Mouse (Mus musculus) spleen, adult 2 months (tissue): Measurements from ENCODE around the gene Phactr1. TPM values are rescaled to one million over a fixed set of nuclear protein-coding genes. Genes with fewer than 3 reads are reported as not detected.
A peak's percentile ranks its signal among the peaks of the same experiment; 100 is the strongest.

Experiments used
- DNase-seq, 2 experiments: peaks; one replicate each; pipeline versions ENCODE4 v3.0.0 to v3.0.0-alpha.2; 2012 to 2021; ENCODE audit warnings: low spot score in 2 of 2, low read depth in 1 of 2
- H3K27ac ChIP-seq: fragments of 200-500 bp; 2 replicates; pipeline ENCODE4 v1.5.1; 2012; ENCODE audit warnings: low read length, inconsistent platforms; ENCODE audit not compliant: insufficient read depth
- H3K27me3 ChIP-seq: fragments of 200-500 bp; 2 replicates; pipeline ENCODE4 v1.6.1; 2012; ENCODE audit warnings: mild to moderate bottlenecking, moderate library complexity, low read length, inconsistent platforms; ENCODE audit not compliant: control insufficient read depth, insufficient read depth
- H3K36me3 ChIP-seq: fragments of 200-500 bp; 2 replicates; pipeline ENCODE4 v1.6.1; 2012; ENCODE audit warnings: mild to moderate bottlenecking, low read length, inconsistent platforms; ENCODE audit not compliant: control insufficient read depth, insufficient read depth
- H3K4me1 ChIP-seq: fragments of 200-500 bp; 2 replicates; pipeline ENCODE4 v1.6.1; 2011; ENCODE audit warnings: inconsistent platforms; ENCODE audit not compliant: control insufficient read depth, insufficient read depth, insufficient read length
- H3K4me3 ChIP-seq: fragments of 200-500 bp; 2 replicates; pipeline ENCODE4 v1.5.1; 2011; ENCODE audit warnings: mild to moderate bottlenecking, inconsistent platforms; ENCODE audit not compliant: insufficient read depth, insufficient read length; ENCODE audit errors: extremely low read depth
- CTCF ChIP-seq: fragments of 200-500 bp; IDR thresholded peaks from 2 replicates; pipeline ENCODE4 v1.5.1; 2011; ENCODE audit warnings: mild to moderate bottlenecking, inconsistent platforms; ENCODE audit not compliant: insufficient read depth, insufficient read length, insufficient replicate concordance; ENCODE audit errors: extremely low read depth
- POLR2A ChIP-seq: fragments of 200-500 bp; IDR thresholded peaks from 2 replicates; pipeline ENCODE4 v1.6.1; 2011; ENCODE audit warnings: low read depth, low read length, inconsistent platforms
- WGBS: fragments of 180-500 bp; shearing (Covaris S2); methylation state at CpG from one replicate; pipeline ENCODE4 v1.1.7; 2018; 5-methylcytosine and 5-hydroxymethylcytosine counted together
- polyA plus RNA-seq: library from polyadenylated mRNA; depleted of rRNA; stranded (reverse); fragments of >200 nt; gene quantifications from 2 replicates; pipeline ENCODE4 v1.2.3, GENCODE M21; 2012

The Phactr1 gene
- polyA plus RNA-seq, 1 experiment = 0.33 TPM

GRCm38 (mm10) chr13:42759170-42759569 is 78.7 kb downstream of the Phactr1 start:
- H3K4me3 ChIP-seq = no peak overlapping the region
- H3K36me3 ChIP-seq = no peaks in the 10 kb centered on the region
- H3K27me3 ChIP-seq = no peaks in the 10 kb centered on the region
- TF ChIP-seq POLR2A (no peak), CTCF (no peak)
- WGBS = 87% methylated on average over 5 of the region's 5 CpGs
- no peaks in the 10 kb centered on the region for H3K4me1 ChIP-seq
- no peak for DNase-seq
- H3K27ac ChIP-seq = no peak overlapping the region

DNA sequence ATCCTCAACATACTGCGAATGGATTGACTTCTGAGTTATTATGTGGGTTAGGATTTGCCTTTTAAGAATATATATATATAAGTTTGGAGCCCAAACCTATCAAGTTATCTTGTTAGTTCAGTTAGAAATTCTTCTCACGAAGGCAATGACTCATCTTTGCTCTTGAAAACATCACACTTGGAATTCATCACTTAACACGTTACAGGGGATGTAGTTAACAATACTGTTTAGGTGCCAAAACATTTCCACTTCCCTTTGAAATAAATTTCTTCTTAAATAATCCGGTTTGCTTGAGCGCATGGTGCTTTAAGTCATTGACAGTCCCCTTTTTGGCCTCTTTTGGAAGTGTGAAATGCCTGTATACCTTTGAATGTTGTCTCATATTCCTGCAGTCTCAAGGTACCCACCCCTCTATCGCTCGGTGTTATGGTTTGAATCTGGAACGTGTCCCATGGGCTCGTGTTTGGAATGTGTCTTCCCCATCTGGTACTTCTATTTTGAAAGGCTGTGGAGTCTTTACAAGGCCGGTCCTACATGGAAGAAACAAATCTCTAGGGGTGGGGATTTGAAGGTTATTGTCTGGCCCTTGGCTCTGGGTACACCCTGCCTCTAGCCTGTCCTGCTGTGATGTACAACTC is 80.6 kb downstream of the Phactr1 start:
- no peak for TF ChIP-seq CTCF
- TF ChIP-seq POLR2A = no peak
- Histone ChIP-seq H3K27ac (no peak overlapping the region), H3K36me3 (no peaks in the 10 kb centered on the region), H3K27me3 (no peaks in the 10 kb centered on the region), H3K4me3 (no peak overlapping the region), H3K4me1 (no peaks in the 10 kb centered on the region)
- DNase-seq = no peak
- WGBS = 77% methylated on average over 10 of the region's 10 CpGs

- H3K27me3 ChIP-seq = no peaks in the 10 kb centered on the region
- TF ChIP-seq POLR2A (no peak), CTCF (no peak)
- WGBS = 55% methylated on average over 6 of the region's 6 CpGs
- no peak overlapping the region for H3K27ac ChIP-seq
- no peak for DNase-seq
- H3K36me3 ChIP-seq = no peaks in the 10 kb centered on the region
- no peaks in the 10 kb centered on the region for H3K4me1 ChIP-seq
- no peak overlapping the region for H3K4me3 ChIP-seq
Observed at GRCm38 (mm10) chr13:42772314-42772713, 91.9 kb downstream of the Phactr1 start.

DNA sequence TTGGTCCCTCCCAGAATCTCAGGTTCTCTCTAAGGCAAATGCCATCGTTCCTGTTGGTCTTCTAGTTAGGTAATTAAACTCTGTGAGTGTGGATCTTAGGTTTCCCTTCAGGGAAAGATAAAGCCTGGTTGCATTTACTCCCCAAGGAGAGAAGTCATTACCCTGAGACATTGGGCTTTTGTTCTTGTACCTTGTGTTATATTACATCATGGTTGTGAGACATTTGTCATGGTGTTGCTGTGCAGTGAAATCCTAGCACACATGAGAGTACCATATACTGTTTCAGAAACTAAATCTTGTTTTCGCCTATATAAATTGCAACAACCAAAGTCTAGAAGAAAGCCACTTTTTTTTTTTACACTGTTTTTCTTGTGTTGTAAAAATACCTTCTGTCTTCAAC is 93.6 kb downstream of the Phactr1 start:
- Histone ChIP-seq H3K4me3 (no peak overlapping the region), H3K36me3 (no peaks in the 10 kb centered on the region), H3K4me1 (no peaks in the 10 kb centered on the region), H3K27me3 (no peaks in the 10 kb centered on the region), H3K27ac (no peak overlapping the region)
- 73% methylated on average over 2 of the region's 2 CpGs for WGBS
- TF ChIP-seq POLR2A = no peak
- no peak for DNase-seq

DNA sequence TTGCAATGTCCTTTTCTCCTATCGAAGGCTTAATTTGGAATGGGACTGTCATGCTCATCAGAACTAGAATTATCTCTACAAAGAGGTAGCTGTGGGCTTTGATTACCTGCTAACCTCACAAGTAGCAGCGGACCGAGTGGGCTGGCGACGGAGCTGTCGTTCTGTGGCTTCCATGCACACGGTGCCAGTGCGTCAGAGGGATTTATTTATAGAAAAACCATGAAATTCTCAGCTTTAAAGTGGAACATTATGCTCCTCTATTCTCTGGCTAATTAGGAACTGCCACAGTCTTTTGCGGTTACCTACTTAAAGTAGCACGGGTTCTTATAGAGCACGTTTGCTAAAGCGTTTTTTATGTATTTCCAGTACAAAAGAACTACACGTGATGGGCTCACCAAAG is 101.7 kb downstream of the Phactr1 start:
- Histone ChIP-seq H3K4me3 (no peak overlapping the region), H3K27ac (no peak overlapping the region), H3K4me1 (no peaks in the 10 kb centered on the region), H3K27me3 (no peaks in the 10 kb centered on the region), H3K36me3 (no peaks in the 10 kb centered on the region)
- TF ChIP-seq CTCF (no peak), POLR2A (no peak)
- no peak for DNase-seq
- 86% methylated on average over 13 of the region's 13 CpGs for WGBS

DNA sequence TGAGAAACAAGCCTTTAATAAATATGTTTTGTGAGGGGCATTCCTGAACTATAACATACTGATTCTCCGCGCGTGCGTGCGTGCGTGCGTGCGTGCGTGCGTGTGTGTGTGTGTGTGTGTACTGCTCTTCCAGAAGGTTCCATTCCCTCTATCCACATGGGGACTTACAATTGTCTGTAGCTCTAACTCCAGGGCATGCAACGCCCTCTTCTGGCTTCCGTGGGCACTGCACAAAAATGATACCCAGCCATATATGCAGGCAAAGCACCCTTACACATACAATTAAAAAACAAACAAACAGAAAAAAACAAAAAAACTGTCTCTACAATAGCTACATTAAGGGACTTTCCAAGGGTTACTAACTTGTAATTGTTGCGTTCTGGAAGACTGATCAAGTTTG is 108.8 kb downstream of the Phactr1 start:
- WGBS = 89% methylated on average over 13 of the region's 13 CpGs
- DNase-seq = no peak
- TF ChIP-seq POLR2A (no peak), CTCF (no peak)

DNA sequence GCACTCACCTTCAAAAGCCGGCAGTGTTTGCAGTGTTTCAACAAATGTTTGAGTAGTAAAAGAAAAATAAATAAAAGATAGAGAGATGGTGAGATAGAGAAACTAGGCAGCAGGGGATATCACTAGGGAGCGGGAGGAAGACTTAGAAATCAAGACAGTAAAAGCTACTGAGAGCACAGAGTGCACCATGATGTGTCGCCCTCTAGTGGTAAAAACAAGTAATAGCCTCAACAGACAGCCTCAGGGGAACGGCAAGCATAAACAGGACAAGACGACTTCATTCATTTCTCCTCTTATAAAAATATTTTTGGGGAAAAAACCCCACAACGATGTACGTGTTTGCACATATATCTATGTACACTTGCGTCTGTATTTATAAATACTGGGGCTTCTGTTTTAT is 111.9 kb downstream of the Phactr1 start:
- TF ChIP-seq CTCF (peak; percentile 22; the same call in 1 of the 2 replicates), POLR2A (no peak)
- Histone ChIP-seq H3K4me3 (no peak overlapping the region), H3K4me1 (no peaks in the 10 kb centered on the region), H3K27ac (no peak overlapping the region), H3K27me3 (peaks cover 2% of the 10 kb centered on the region; the same call in 1 of the 2 replicates), H3K36me3 (no peaks in the 10 kb centered on the region)
- 23% methylated on average over 8 of the region's 8 CpGs for WGBS
- DNase-seq = no peak

More for the DNA sequence above, 108.8 kb downstream of the Phactr1 start:
- Histone ChIP-seq H3K36me3 (no peaks in the 10 kb centered on the region), H3K4me3 (no peak overlapping the region), H3K4me1 (no peaks in the 10 kb centered on the region), H3K27ac (no peak overlapping the region), H3K27me3 (peaks cover 2% of the 10 kb centered on the region; the same call in 1 of the 2 replicates)
